Mouse (Mus musculus): Measurements from ENCODE around the gene Inpp5d.

Gene Inpp5d

GRCm38 (mm10) chr1:87623977-87624666 is 4.0 kb downstream of the Inpp5d start:
- DNase-seq (ENCODE audit: low spot score in 2 of 2): no peak

DNA sequence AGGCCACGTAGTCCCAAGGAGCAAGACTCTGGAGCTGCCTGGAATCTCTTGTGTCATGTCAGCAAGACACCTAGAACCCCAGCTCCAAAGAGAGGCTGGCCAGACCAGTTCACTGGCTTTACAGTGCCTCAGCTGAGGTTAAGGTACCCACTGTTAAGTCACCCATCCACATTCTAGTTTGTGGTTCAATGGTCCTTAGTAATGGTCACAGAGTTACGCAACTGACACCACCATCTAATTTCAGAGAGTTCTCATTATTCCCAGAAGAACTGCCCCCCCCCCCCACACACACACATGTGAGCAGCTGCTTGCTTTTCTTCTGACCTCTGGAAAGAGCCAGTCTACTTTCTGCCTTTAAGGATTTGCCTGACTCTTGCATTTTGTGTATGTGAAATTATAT is 4.7 kb downstream of the Inpp5d start:
- no peak for DNase-seq (ENCODE audit: low spot score in 2 of 2)

- DNase-seq (ENCODE audit: low spot score in 2 of 2): no peak
Observed at GRCm38 (mm10) chr1:87625254-87626025, 5.3 kb downstream of the Inpp5d start.

- DNase-seq (ENCODE audit: low spot score in 2 of 2): peak in 1 of 2 experiments; percentile 25
Observed at GRCm38 (mm10) chr1:87626344-87626743, 6.2 kb downstream of the Inpp5d start.

DNA sequence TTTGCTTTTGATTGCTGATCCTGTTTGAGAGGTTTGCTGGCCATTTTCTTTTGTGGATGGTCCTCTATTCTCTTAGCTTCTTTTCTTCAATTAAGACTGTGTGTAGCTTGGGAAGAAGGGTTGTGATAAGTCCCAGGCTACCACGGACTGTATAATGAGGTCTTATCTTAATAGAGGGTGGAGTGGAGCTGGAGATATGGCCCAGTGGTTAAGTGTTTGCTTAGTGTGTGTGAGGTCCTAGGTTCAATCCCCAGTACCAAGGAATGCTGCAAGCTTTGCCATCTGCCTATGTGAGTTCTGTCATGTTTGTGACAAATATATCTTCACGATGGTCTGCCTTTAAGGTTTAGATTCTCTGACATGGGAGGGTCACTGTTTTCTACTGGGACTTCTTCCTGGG is 8.0 kb downstream of the Inpp5d start:
- no peak for DNase-seq (ENCODE audit: low spot score in 2 of 2)

- DNase-seq (ENCODE audit: low spot score in 2 of 2): no peak
Observed at GRCm38 (mm10) chr1:87631584-87631983, 11.5 kb downstream of the Inpp5d start.

- no peak for DNase-seq (ENCODE audit: low spot score in 2 of 2)
Observed at GRCm38 (mm10) chr1:87632163-87632562, 12.1 kb downstream of the Inpp5d start.

DNA sequence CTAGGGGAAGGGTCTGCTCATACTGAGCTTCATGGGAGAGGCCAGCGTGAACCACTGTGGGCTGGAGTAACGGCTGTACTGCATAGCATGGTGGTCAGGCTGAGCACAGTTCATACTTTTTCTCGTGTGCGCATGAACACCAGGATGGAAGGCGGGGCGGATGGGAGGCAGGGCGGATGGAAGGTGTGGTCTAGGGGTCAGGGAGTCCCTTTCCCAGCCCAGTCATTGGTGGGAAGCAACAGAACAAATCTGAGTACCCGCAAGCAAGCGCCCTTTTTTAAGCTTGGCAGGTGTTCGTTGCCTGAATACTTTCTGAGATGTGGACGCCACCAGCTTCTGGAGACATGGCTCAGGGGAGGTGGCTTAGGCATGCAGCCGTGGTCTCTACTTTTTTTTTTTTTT is 16.6 kb downstream of the Inpp5d start:
- no peak for DNase-seq (ENCODE audit: low spot score in 2 of 2)

GRCm38 (mm10) chr1:87637121-87637877 is 17.2 kb downstream of the Inpp5d start:
- DNase-seq (ENCODE audit: low spot score in 2 of 2): no peak

GRCm38 (mm10) chr1:87637878-87638600 is 17.9 kb downstream of the Inpp5d start:
- no peak for DNase-seq (ENCODE audit: low spot score in 2 of 2)

- DNase-seq (ENCODE audit: low spot score in 2 of 2): no peak
Observed at GRCm38 (mm10) chr1:87639724-87640123, 19.6 kb downstream of the Inpp5d start.

DNA sequence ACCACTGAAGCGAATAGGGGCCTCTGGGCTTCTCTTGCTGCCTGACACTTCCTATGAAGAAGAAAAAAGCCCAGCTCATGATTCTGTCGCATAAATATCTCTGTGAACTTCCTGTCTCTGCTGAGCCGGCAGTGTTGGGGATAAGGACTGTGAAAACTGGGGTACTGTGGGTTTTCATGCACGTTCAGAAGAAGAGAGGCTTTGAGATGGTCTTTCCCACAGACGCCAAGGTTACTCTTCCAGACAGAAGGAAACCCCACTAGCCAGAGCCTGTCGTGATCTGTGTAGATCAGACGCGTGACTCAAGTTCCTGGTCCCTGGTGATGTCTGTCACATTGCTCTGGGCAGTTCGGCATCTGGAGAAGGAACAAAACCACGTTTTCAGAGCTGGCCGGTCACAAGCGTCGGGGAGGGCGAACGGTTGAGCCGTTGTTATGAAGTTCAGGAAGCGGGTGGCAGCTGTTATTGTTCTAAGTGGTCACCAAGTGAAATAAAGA is 20.1 kb downstream of the Inpp5d start:
- peak in 1 of 2 experiments; percentile 22 for DNase-seq (ENCODE audit: low spot score in 2 of 2)

DNA sequence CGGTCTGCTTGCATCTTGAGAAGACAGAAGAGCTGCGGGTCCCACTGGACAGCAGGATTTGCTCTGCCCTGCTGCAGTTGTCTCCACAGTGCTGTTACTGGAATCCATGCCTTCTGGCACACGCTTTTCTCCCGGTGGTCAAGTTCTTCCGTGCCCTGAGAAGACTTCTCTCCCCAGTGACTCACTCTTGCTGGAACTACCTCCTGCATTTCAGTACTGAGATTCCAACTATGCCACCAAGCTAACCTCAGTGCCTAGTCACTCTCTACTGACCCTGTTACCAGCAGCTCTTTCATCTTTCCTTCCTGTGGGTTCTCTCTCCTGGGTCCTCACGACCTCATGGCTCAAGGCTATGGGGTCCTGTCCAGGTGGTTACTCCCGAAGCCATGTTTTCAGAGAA is 22.9 kb downstream of the Inpp5d start:
- no peak for DNase-seq (ENCODE audit: low spot score in 2 of 2)

DNA sequence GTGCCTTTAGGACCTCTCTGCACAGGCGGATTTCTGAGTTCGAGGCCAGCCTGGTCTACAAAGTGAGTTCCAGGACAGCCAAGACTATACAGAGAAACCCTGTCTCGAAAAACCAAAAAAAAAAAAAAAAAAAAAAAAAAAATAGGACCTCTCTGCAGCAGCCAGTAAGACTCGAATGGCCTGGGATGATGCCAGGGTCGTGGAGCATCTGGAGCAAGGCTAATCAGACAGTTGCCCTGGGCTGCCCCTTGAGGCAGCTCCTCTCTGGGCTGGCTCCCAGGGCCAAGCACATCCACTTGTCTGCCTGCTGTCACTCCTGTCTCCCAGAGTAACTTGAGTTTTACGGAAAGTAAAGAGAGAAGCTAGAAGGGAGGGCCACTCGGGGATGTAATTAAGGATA is 24.9 kb downstream of the Inpp5d start:
- no peak for DNase-seq (ENCODE audit: low spot score in 2 of 2)

- no peak for DNase-seq (ENCODE audit: low spot score in 2 of 2)
Observed at GRCm38 (mm10) chr1:87645748-87646147, 25.6 kb downstream of the Inpp5d start.

- DNase-seq (ENCODE audit: low spot score in 2 of 2): no peak
Observed at GRCm38 (mm10) chr1:87647820-87648219, 27.7 kb downstream of the Inpp5d start.

DNA sequence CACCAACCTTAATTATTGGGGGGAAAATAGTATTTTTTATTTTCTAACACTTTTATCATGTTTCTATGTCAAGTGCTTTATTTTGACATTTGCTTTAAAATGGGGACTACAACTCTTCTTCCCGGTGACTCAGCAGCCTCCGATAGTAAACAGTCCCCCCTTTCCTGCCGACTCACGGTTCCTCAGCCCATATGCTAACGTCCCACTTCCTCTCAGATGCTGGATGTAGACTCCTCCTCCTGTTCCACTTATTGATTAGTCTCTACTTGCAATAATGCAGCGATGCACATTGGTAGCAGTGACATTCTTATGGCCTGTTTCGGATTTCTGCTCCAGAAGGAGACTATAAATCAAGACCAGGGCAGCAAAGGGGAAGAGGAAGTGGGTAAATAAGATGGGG is 28.5 kb downstream of the Inpp5d start:
- no peak for DNase-seq (ENCODE audit: low spot score in 2 of 2)

DNA sequence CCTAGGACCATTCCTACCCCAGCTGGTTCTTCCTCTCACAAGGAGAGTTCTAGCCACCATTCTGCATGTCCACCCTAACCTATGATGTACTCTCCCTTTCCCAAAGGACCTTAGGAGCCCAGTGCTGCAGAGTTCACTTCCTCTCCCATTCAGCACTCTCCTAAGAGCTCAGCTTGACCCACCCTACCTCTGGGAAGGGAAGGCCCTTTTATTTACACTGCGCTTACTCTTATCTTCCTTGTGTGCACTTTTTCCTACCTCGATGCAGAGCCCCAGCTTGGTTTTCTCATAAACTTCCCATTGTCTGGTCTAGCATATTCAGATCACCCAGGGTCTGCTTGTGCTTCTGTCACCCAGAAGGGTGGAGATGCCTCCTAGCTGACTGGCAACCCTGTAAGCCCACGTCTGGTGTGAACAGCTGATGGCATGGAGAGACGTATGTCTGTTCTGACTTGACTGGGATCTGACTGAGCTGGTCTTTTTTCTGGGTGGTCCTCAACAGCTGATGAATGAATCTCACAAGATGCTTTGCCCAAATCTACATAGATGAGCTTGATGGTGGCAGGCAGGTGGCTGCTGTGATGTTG is 29.2 kb downstream of the Inpp5d start:
- DNase-seq (ENCODE audit: low spot score in 2 of 2): no peak

GRCm38 (mm10) chr1:87649958-87650474 is 29.9 kb downstream of the Inpp5d start:
- no peak for DNase-seq (ENCODE audit: low spot score in 2 of 2)

- DNase-seq (ENCODE audit: low spot score in 2 of 2): peak in 1 of 2 experiments; percentile 18
Observed at GRCm38 (mm10) chr1:87650611-87651079, 30.5 kb downstream of the Inpp5d start.

DNA sequence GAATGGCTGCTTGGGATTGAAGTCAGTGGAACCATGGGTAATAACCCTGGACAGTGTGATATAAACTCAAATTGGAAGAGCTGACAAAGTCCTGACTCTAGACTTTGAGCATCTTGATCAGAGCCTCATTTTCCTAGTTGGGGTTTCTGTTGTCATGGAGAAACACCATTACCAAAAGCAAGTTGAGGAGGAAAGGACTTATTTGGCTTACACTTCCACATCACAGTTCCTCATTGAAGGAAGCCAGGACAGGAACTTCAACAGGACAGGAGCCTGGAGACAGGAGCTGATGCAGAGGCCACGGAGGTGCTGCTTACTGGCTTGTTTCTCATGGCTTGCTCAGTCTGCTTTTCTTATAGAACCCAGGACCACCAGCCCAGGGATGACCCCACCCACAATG is 31.3 kb downstream of the Inpp5d start:
- no peak for DNase-seq (ENCODE audit: low spot score in 2 of 2)

Data from urinary bladder, postnatal 36 days (tissue).